Mouse (Mus musculus) liver, adult 2 months (tissue): ENCODE measurements around the gene Srxn1. TPM values are rescaled to one million over a fixed set of nuclear protein-coding genes. Genes with fewer than 3 reads are reported as not detected.
A peak's percentile ranks its signal among the peaks of the same experiment; 100 is the strongest.

Experiments
- DNase-seq: peaks from one replicate; pipeline ENCODE4 v3.0.0-alpha.2; 2011; ENCODE audit warnings: low read depth, low spot score; ENCODE audit errors: extremely low read depth
- H3K27ac ChIP-seq: fragments of 200-500 bp; replicated peaks from 2 replicates; pipeline ENCODE4 v1.5.1; 2012; ENCODE audit warnings: low read depth, mild to moderate bottlenecking, control low read depth, inconsistent platforms, low read length; ENCODE audit not compliant: insufficient read depth
- H3K27me3 ChIP-seq: fragments of 200-500 bp; 2 replicates; pipeline ENCODE4 v1.6.1; 2012; ENCODE audit warnings: mild to moderate bottlenecking, moderate library complexity, low read length, inconsistent platforms; ENCODE audit not compliant: control insufficient read depth, insufficient read depth
- H3K36me3 ChIP-seq: fragments of 200-500 bp; 2 replicates; pipeline ENCODE4 v1.6.1; 2012; ENCODE audit warnings: low read length, inconsistent platforms; ENCODE audit not compliant: control insufficient read depth, insufficient read depth
- H3K4me1 ChIP-seq: fragments of 200-500 bp; 2 replicates; pipeline ENCODE4 v1.6.1; 2011; ENCODE audit warnings: low read length; ENCODE audit not compliant: control insufficient read depth, insufficient read depth
- H3K4me3 ChIP-seq: fragments of 200-500 bp; 2 replicates; pipeline ENCODE4 v1.5.1; 2011; ENCODE audit warnings: low read depth, mild to moderate bottlenecking, control low read depth, low read length, moderate library complexity; ENCODE audit not compliant: insufficient read depth
- H3K79me2 ChIP-seq: fragments of 200-500 bp; 2 replicates; pipeline ENCODE4 v1.6.1; 2012; ENCODE audit warnings: inconsistent platforms, mild to moderate bottlenecking, low read length, moderate library complexity; ENCODE audit not compliant: control insufficient read depth, insufficient read depth
- H3K9ac ChIP-seq: fragments of 200-500 bp; 2 replicates; pipeline ENCODE4 v1.6.1; 2012; ENCODE audit warnings: low read depth, mild to moderate bottlenecking, control low read depth, inconsistent platforms, low read length
- CTCF ChIP-seq: fragments of 200-500 bp; IDR thresholded peaks from 2 replicates; pipeline ENCODE4 v1.5.1; 2011; ENCODE audit warnings: low read depth, low read length, control low read depth
- POLR2A ChIP-seq: fragments of 200-500 bp; IDR thresholded peaks from 2 replicates; pipeline ENCODE4 v1.6.1; 2011; ENCODE audit warnings: low read length, control low read depth; ENCODE audit not compliant: insufficient read depth; ENCODE audit errors: extremely low read depth
- whole genome bisulfite sequencing: fragments of 180-500 bp; shearing (Covaris S2); methylation state at CpG from one replicate; pipeline ENCODE4 v1.1.7; 2018; 5-methylcytosine and 5-hydroxymethylcytosine counted together
- polyA plus RNA-seq: library from polyadenylated mRNA; depleted of rRNA; stranded (reverse); fragments of >200 nt; gene quantifications from 2 replicates; pipeline ENCODE4 v1.2.3, GENCODE M21; 2012
- total RNA-seq: library from RNA; depleted of rRNA; stranded (reverse); fragments of >200 nt; gene quantifications from 2 replicates; pipeline ENCODE4 v1.2.3, GENCODE M21; 2014

The Srxn1 gene
- total and polyA plus RNA-seq, 2 experiments, result 24.0 to 89.1 TPM

GRCm38 (mm10) chr2:152108702-152109101, 3.4 kb downstream of the Srxn1 start:
- no peak overlapping the region for H3K4me3 ChIP-seq
- H3K27ac ChIP-seq, result no peak overlapping the region
- H3K27me3 ChIP-seq, result no peaks in the 10 kb centered on the region
- H3K9ac ChIP-seq, result no peak overlapping the region
- no peak for TF ChIP-seq POLR2A
- no peak for TF ChIP-seq CTCF
- no peaks in the 10 kb centered on the region; the same call in 1 of the 2 replicates for H3K79me2 ChIP-seq
- peaks cover 12% of the 10 kb centered on the region for H3K4me1 ChIP-seq
- DNase-seq, result no peak
- no peaks in the 10 kb centered on the region; the same call in 1 of the 2 replicates for H3K36me3 ChIP-seq
- WGBS, result 82% methylated on average over 7 of the region's 7 CpGs

DNA sequence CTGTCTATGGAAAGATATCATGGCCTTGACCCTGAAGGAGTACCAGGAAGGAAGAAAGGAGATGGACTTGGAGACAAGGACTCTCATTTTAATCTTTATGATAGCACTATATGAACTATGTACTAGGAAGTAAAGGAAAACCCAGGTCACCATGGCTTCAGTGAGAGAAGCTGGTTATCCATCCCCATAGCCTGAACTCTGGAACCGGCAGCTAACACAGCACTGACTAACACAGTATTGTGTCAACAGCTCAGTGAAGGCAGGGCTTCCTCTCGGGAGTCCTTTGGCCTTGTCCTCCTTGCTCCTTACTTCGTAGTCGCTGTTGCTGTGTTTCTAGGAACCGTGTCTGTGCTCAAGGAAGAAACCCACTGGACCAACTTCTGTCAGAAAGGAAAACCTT, 4.1 kb downstream of the Srxn1 start:
- Histone ChIP-seq H3K27me3 (no peaks in the 10 kb centered on the region), H3K9ac (no peak overlapping the region), H3K4me1 (peaks cover 12% of the 10 kb centered on the region), H3K79me2 (no peaks in the 10 kb centered on the region; the same call in 1 of the 2 replicates), H3K27ac (no peak overlapping the region), H3K4me3 (no peak overlapping the region), H3K36me3 (no peaks in the 10 kb centered on the region; the same call in 1 of the 2 replicates)
- no peak for DNase-seq
- 81% methylated on average over 5 of the region's 5 CpGs for WGBS
- TF ChIP-seq POLR2A, result no peak
- no peak for TF ChIP-seq CTCF

DNA sequence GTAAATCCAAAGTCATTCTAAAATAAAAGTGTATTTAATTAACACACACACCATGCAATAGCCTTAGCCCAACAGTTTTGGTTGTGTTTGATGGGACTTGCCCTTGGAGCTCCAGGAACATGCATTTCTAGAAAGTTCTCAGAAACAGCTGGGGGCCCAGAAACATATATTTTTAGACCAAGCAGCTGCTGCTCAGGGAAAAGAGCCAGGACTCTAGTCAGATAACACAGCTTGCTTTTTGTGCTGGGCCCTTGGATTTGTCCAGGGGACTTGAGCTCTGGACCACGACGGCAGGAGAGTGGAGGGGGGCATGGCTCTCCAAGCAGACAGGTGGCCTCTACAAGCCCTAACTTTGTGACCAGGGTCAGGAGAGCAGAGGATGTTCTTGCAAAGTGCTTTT, 6.0 kb downstream of the Srxn1 start:
- H3K27ac ChIP-seq, result no peak overlapping the region
- DNase-seq, result no peak
- no peak overlapping the region for H3K9ac ChIP-seq
- WGBS, result 44% methylated on average over 2 of the region's 2 CpGs
- peaks cover 5% of the 10 kb centered on the region for H3K4me1 ChIP-seq
- no peaks in the 10 kb centered on the region; the same call in 1 of the 2 replicates for H3K79me2 ChIP-seq
- TF ChIP-seq POLR2A, result no peak
- no peak for TF ChIP-seq CTCF
- no peak overlapping the region for H3K4me3 ChIP-seq
- no peaks in the 10 kb centered on the region; the same call in 1 of the 2 replicates for H3K36me3 ChIP-seq
- peaks cover 3% of the 10 kb centered on the region; the same call in 1 of the 2 replicates for H3K27me3 ChIP-seq

DNA sequence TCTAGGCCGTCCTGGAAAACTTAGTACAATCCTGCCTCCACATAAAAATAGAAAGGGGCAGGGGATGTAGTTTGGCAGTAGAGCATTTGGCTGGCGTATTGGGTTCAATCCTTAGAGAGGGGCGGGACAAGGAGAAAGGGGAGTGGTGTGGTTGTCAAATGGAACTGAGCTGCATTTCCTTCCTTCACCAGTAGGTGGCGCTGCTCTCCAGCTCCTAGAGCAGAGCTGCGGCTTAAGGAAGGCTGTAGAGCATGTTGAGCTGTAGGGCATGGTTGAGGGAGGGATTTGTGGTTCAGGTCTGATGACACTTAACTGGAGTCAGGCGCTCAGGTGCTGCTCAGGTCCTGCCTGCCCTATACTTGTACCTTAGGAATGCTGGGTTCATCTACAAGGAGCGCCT, 6.6 kb downstream of the Srxn1 start:
- DNase-seq, result peak; percentile 65
- H3K79me2 ChIP-seq, result no peaks in the 10 kb centered on the region
- no peaks in the 10 kb centered on the region; the same call in 1 of the 2 replicates for H3K36me3 ChIP-seq
- no peaks in the 10 kb centered on the region for H3K4me1 ChIP-seq
- peaks cover 3% of the 10 kb centered on the region; the same call in 1 of the 2 replicates for H3K27me3 ChIP-seq
- 10% methylated on average over 7 of the region's 7 CpGs for WGBS
- no peak overlapping the region for H3K27ac ChIP-seq
- H3K9ac ChIP-seq, result no peak overlapping the region
- TF ChIP-seq POLR2A (no peak), CTCF (peak; percentile 99)
- H3K4me3 ChIP-seq, result no peak overlapping the region

DNA sequence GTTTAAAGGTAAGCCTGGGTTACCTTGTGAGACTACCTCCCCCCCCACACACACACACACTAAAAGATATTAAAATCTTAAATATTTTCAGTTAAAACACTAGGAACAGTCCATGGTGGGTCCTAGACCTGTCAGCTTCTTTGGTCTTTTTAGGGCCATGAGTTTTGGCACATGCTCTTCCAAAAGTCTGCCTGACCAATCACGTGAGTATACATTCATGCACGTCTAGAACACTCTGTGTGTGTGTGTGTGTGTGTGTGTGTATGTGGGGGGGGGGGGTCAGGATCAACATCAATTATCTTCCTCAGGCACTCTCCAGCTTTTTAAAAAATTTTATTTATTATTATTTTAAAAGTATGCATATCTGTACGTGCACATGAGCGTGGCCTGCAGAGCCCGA, 7.2 kb downstream of the Srxn1 start:
- TF ChIP-seq CTCF, result no peak
- TF ChIP-seq POLR2A, result no peak
- Histone ChIP-seq H3K27ac (no peak overlapping the region), H3K36me3 (no peaks in the 10 kb centered on the region; the same call in 1 of the 2 replicates), H3K4me3 (no peak overlapping the region), H3K4me1 (no peaks in the 10 kb centered on the region), H3K9ac (no peak overlapping the region), H3K79me2 (no peaks in the 10 kb centered on the region), H3K27me3 (peaks cover 3% of the 10 kb centered on the region; the same call in 1 of the 2 replicates)
- DNase-seq, result no peak
- WGBS, result 89% methylated on average over 5 of the region's 5 CpGs

DNA sequence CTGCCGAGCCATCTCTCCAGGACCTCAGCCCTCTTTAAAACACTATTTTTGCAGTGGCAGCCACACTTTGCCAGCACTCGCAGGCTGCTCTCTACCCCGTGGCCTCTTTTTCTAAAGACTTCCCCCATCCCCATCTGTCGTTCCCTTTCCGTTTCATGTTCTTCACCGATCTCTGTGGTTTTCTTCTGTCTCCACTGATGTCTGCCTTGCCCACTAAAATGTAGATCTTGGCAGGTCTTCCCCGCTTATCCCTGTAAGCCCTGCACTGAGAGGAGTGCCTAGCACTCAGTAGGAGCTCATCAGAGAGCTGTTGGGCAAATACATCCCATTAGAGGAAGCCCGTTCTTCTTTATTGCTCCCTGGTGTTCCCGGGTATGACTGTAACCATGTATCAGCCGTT, 7.7 kb downstream of the Srxn1 start:
- 74% methylated on average over 10 of the region's 10 CpGs for WGBS
- no peaks in the 10 kb centered on the region for H3K4me1 ChIP-seq
- H3K79me2 ChIP-seq, result no peaks in the 10 kb centered on the region
- H3K9ac ChIP-seq, result no peak overlapping the region
- H3K27ac ChIP-seq, result no peak overlapping the region
- DNase-seq, result no peak
- H3K27me3 ChIP-seq, result peaks cover 3% of the 10 kb centered on the region; the same call in 1 of the 2 replicates
- H3K36me3 ChIP-seq, result no peaks in the 10 kb centered on the region; the same call in 1 of the 2 replicates
- H3K4me3 ChIP-seq, result no peak overlapping the region
- no peak for TF ChIP-seq POLR2A
- TF ChIP-seq CTCF, result no peak
